Mouse (Mus musculus) kidney, adult 2 months (tissue): ENCODE results near the gene Stap2.

ENCODE experiments used
- CTCF ChIP-seq: fragments of 200-500 bp; conservative IDR thresholded peaks from 2 replicates; pipeline ENCODE4 v1.5.1; 2011; ENCODE audit warnings: low read depth, mild to moderate bottlenecking, control low read depth, low read length, moderate library complexity, mixed read lengths; ENCODE audit not compliant: insufficient read depth, insufficient read length
- POLR2A ChIP-seq: fragments of 200-500 bp; IDR thresholded peaks from one replicate; pipeline ENCODE4 v1.6.1; 2011; ENCODE audit warnings: low read depth, low read length, control low read depth

GRCm38 (mm10) chr17:56006956-56007355 lies 1.6 kb upstream of the Stap2 start:
- TF ChIP-seq POLR2A (no peak), CTCF (no peak)
